In the genomic region with DNA sequence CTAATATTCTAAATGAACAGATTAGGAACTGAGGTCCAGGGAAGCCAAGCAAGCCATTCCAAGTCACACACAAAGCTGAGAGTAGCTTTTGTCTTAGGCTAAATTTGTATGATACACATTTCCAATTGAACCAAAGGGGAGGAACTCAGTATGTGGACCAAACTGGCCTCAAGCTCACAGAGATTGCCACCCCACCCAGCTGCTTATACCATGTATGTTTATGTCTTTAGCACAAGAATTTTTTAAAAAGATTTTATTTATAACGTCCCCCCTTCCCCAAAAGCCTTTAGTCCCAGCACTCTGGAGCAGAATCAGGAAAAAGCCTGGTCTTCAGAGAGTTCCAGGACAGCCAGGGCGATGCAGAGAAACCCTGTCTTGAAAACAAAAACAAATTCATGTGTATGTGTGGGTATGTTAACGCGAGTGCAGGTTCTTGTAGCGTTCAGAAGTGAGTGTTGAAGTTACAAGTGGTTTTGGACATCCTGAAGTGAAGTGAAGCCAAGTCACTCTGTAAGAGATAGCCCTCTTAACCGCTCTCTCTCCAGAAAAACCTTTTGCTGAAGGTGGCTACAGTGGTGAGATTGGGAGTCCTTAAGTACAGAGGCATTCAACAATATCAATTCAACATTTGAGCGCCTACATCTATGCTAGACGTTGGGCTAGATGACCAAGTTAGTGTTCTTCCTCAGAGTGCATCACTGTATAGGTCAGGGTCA, we compare ENCODE assay signal across 8 mouse cellular contexts. TPM values are rescaled to one million over a fixed set of nuclear protein-coding genes. Genes with fewer than 3 reads are reported as not detected.
DNase-seq lines count a peak whose midpoint lies in the region; ATAC-seq and TF ChIP-seq lines count a peak whose summit lies in the region.

No protein-coding gene starts in this region.

- no peaks in the 10 kb centered on the region for H3K9me3 ChIP-seq in kidney, postnatal 0 days (replicated peaks; ENCODE audit: low read length)
- H3K9me3 ChIP-seq in embryonic facial prominence, embryonic 10.5 days: no peaks in the 10 kb centered on the region
- H3K9me3 ChIP-seq in intestine, embryonic 14.5 days (ENCODE audit: control insufficient read depth, low read length): no peaks in the 10 kb centered on the region
- no peaks in the 10 kb centered on the region for H3K9me3 ChIP-seq in midbrain, embryonic 16.5 days (replicated peaks; ENCODE audit: control insufficient read depth, low read length, poor library complexity, severe bottlenecking)

- WGBS in kidney, postnatal 0 days: 40% methylated on average over 8 of the region's 8 CpGs
- WGBS in embryonic facial prominence, embryonic 10.5 days: 36% methylated on average over 8 of the region's 8 CpGs
- 38% methylated on average over 8 of the region's 8 CpGs for WGBS in intestine, embryonic 14.5 days
- WGBS in midbrain, embryonic 16.5 days: 36% methylated on average over 8 of the region's 8 CpGs

- no peaks in the 10 kb centered on the region for H3K36me3 ChIP-seq in kidney, postnatal 0 days (ENCODE audit: insufficient read depth, low read length)
- H3K36me3 ChIP-seq in embryonic facial prominence, embryonic 10.5 days (replicated peaks): no peaks in the 10 kb centered on the region
- H3K36me3 ChIP-seq in intestine, embryonic 14.5 days (ENCODE audit: control insufficient read depth, insufficient read depth, low read length): no peaks in the 10 kb centered on the region
- no peaks in the 10 kb centered on the region for H3K36me3 ChIP-seq in midbrain, embryonic 16.5 days (ENCODE audit: control insufficient read depth, insufficient read depth, low read length)

- TF ChIP-seq CTCF in kidney, postnatal 0 days (IDR thresholded peaks at IDR 0.05; ENCODE audit: low read depth): no peak

- no peaks in the 10 kb centered on the region for H3K4me1 ChIP-seq in kidney, postnatal 0 days (replicated peaks; ENCODE audit: insufficient read depth, low read length)
- H3K4me1 ChIP-seq in embryonic facial prominence, embryonic 10.5 days: peaks cover 28% of the 10 kb centered on the region
- H3K4me1 ChIP-seq in intestine, embryonic 14.5 days (replicated peaks; ENCODE audit: control insufficient read depth, insufficient read depth, low read length): peaks cover 19% of the 10 kb centered on the region
- H3K4me1 ChIP-seq in midbrain, embryonic 16.5 days (ENCODE audit: control insufficient read depth, insufficient read depth, low read length): peaks cover 17% of the 10 kb centered on the region

- H3K4me2 ChIP-seq in kidney, postnatal 0 days (ENCODE audit: low read length): peak overlapping the region; percentile 77
- H3K4me2 ChIP-seq in intestine, embryonic 14.5 days (ENCODE audit: low read length): peak overlapping the region; percentile 82
- H3K4me2 ChIP-seq in midbrain, embryonic 16.5 days (ENCODE audit: low read length): peak overlapping the region; percentile 70

- H3K9ac ChIP-seq in kidney, postnatal 0 days (ENCODE audit: low read depth, low read length): peak overlapping the region; percentile 94
- peak overlapping the region; percentile 98 for H3K9ac ChIP-seq in intestine, embryonic 14.5 days (ENCODE audit: low read length)
- peak overlapping the region; percentile 99 for H3K9ac ChIP-seq in midbrain, embryonic 16.5 days (ENCODE audit: low read depth, low read length)

- H3K27me3 ChIP-seq in kidney, postnatal 0 days (ENCODE audit: insufficient read depth, low read length): no peaks in the 10 kb centered on the region
- no peaks in the 10 kb centered on the region for H3K27me3 ChIP-seq in embryonic facial prominence, embryonic 10.5 days (replicated peaks; ENCODE audit: low read depth, poor library complexity, severe bottlenecking)
- no peaks in the 10 kb centered on the region for H3K27me3 ChIP-seq in intestine, embryonic 14.5 days (replicated peaks; ENCODE audit: control insufficient read depth, insufficient read depth, low read length)
- H3K27me3 ChIP-seq in midbrain, embryonic 16.5 days (ENCODE audit: control insufficient read depth, insufficient read depth, low read depth, low read length): no peaks in the 10 kb centered on the region

- H3K27ac ChIP-seq in kidney, postnatal 0 days: 0 out of 2 replicates have a peak overlapping the region, but pooled peaks have one; percentile 96
- H3K27ac ChIP-seq in embryonic facial prominence, embryonic 10.5 days (replicated peaks): peak overlapping the region; percentile 94
- H3K27ac ChIP-seq in intestine, embryonic 14.5 days (ENCODE audit: low read depth): peak overlapping the region; percentile 91; the same call in 1 of the 2 replicates
- peak overlapping the region; percentile 97 for H3K27ac ChIP-seq in midbrain, embryonic 16.5 days (ENCODE audit: low read length)

- no peak for ATAC-seq in kidney, postnatal 0 days (replicated peaks; ENCODE audit: low FRiP score, low read depth)
- ATAC-seq in intestine, embryonic 14.5 days (replicated peaks; ENCODE audit: low FRiP score, low TSS enrichment, low read depth): no peak
- peak; percentile 32 for ATAC-seq in midbrain, embryonic 16.5 days

- peak overlapping the region; percentile 71 for H3K4me3 ChIP-seq in kidney, postnatal 0 days (replicated peaks; ENCODE audit: low read depth, low read length)
- H3K4me3 ChIP-seq in embryonic facial prominence, embryonic 10.5 days: peak overlapping the region; percentile 99
- H3K4me3 ChIP-seq in intestine, embryonic 14.5 days (ENCODE audit: low read depth, low read length): peak overlapping the region; percentile 99
- H3K4me3 ChIP-seq in midbrain, embryonic 16.5 days (ENCODE audit: low read depth, low read length): peak overlapping the region; percentile 97

- DNase-seq in kidney, postnatal 0 days (ENCODE audit: low spot score): no peak
- no peak for DNase-seq in kidney, postnatal 10 days
- DNase-seq in embryonic facial prominence, embryonic 10.5 days (ENCODE audit: low spot score): peak; percentile 11
- no peak for DNase-seq in intestine, embryonic 14.5 days (ENCODE audit: low spot score)
- no peak for DNase-seq in adrenal gland, postnatal 25 days
- no peak for DNase-seq in retina, postnatal 1 day
- no peak for DNase-seq in right cerebral cortex, postnatal 36 days (ENCODE audit: low spot score in 2 of 2)

RNA-seq across cellular contexts. Expression of gene Herc1, which starts 0.9 kb away (rescaled TPM):
- 12.6 and 12.8 TPM in 2 replicates for polyA plus RNA-seq in kidney, postnatal 0 days (2015; fragmentation: Nextera tagmentation; extraction: Ambion mirVana)
- 25.7 and 27.2 TPM in 2 replicates for polyA plus RNA-seq in embryonic facial prominence, embryonic 10.5 days (2016; fragmentation: Nextera tagmentation; extraction: Ambion mirVana)
- polyA plus RNA-seq in intestine, embryonic 14.5 days (2014; fragmentation: Nextera tagmentation; extraction: Ambion mirVana): 25.1 and 26.5 TPM in 2 replicates
- polyA plus RNA-seq in midbrain, embryonic 16.5 days (2015; fragmentation: Nextera tagmentation; extraction: Ambion mirVana): 46.8 and 53.2 TPM in 2 replicates
- total RNA-seq in adrenal gland, postnatal 25 days (2021): 47.0 and 52.6 TPM in 2 replicates
